Mouse (Mus musculus) ES-E14 (cell line): ENCODE measurements around the gene Hc. TPM values are rescaled to one million over a fixed set of nuclear protein-coding genes. Genes with fewer than 3 reads are reported as not detected.

Source experiments
- DNase-seq: peaks from one replicate; pipeline ENCODE4 v3.0.0-alpha.2; 2013; ENCODE audit warnings: low read depth, low spot score
- H3K27ac ChIP-seq: 2 replicates; pipeline ENCODE4 v1.5.1; 2012; ENCODE audit warnings: low read depth, mild to moderate bottlenecking, low read length, moderate library complexity, mixed read lengths; ENCODE audit not compliant: poor library complexity, insufficient read depth, severe bottlenecking
- H3K36me3 ChIP-seq: 2 replicates; pipeline ENCODE4 v1.6.1; 2012; ENCODE audit warnings: mild to moderate bottlenecking, low read length, moderate library complexity, mixed read lengths; ENCODE audit not compliant: control insufficient read depth, poor library complexity, insufficient read depth, severe bottlenecking
- H3K4me1 ChIP-seq, 2 experiments: fragments of 150-350 bp in 1 of 2; sonication (generic) in 1 of 2; 2 replicates each; pipeline ENCODE4 v1.6.1; 2012; ENCODE audit warnings: low read length in 2 of 2, mild to moderate bottlenecking in 1 of 2, mixed read lengths in 1 of 2; ENCODE audit not compliant: control insufficient read depth in 2 of 2, insufficient read depth in 2 of 2, poor library complexity in 1 of 2
- H3K4me3 ChIP-seq, 2 experiments: fragments of 150-350 bp in 1 of 2; sonication (generic) in 1 of 2; 2 replicates each; pipeline ENCODE4 v1.5.1; 2012; ENCODE audit warnings: low read length in 2 of 2, low read depth in 1 of 2, mild to moderate bottlenecking in 1 of 2, mixed read lengths in 1 of 2; ENCODE audit not compliant: insufficient read depth in 1 of 2, poor library complexity in 1 of 2, severe bottlenecking in 1 of 2
- H3K9ac ChIP-seq: 2 replicates; pipeline ENCODE4 v1.6.1; 2012; ENCODE audit warnings: low read depth, mild to moderate bottlenecking, low read length, mixed read lengths; ENCODE audit not compliant: poor library complexity, insufficient read depth, severe bottlenecking
- H3K9me3 ChIP-seq: fragments of 150-350 bp; sonication (generic); 2 replicates; pipeline ENCODE4 v1.6.1; 2012; ENCODE audit warnings: low read depth, mild to moderate bottlenecking, low read length; ENCODE audit not compliant: control insufficient read depth, insufficient read depth
- CHD2 ChIP-seq: IDR thresholded peaks from 2 replicates; pipeline ENCODE4 v1.6.1; 2014; ENCODE audit warnings: mild to moderate bottlenecking, low read depth, low read length, inconsistent platforms
- HCFC1 ChIP-seq: IDR thresholded peaks from 2 replicates; pipeline ENCODE4 v1.6.1; 2012; ENCODE audit warnings: low read length, inconsistent platforms, borderline replicate concordance; ENCODE audit not compliant: insufficient read depth
- MAFK ChIP-seq: IDR thresholded peaks from 2 replicates; pipeline ENCODE4 v1.6.1; 2014; ENCODE audit warnings: mild to moderate bottlenecking, low read depth, low read length, inconsistent platforms; ENCODE audit not compliant: insufficient read depth
- ZC3H11A ChIP-seq: IDR thresholded peaks from 2 replicates; pipeline ENCODE4 v1.6.1; 2012; ENCODE audit warnings: low read depth, mild to moderate bottlenecking, inconsistent platforms, low read length, borderline replicate concordance
- ZNF384 ChIP-seq: IDR thresholded peaks from 2 replicates; pipeline ENCODE4 v1.6.1; 2012; ENCODE audit warnings: low read depth, low read length, inconsistent platforms
- in situ Hi-C, 2 experiments: fragments of 600-800 bp; cut with MboI; formaldehyde crosslinking; loops; one replicate each; pipeline ENCODE4 v1.15.1; 2025; ENCODE audit warnings: low sequenced_read_pairs in 2 of 2, inconsistent platforms in 1 of 2; ENCODE audit not compliant: unreplicated experiment in 2 of 2
- total RNA-seq: library from RNA; depleted of rRNA; stranded (reverse); fragments of 300-350 nt; gene quantifications from 2 replicates; pipeline ENCODE4 v1.2.3, GENCODE M21; 2012; rRNA removed

Hc gene
- total RNA-seq, 1 experiment = 0.45 TPM

DNA sequence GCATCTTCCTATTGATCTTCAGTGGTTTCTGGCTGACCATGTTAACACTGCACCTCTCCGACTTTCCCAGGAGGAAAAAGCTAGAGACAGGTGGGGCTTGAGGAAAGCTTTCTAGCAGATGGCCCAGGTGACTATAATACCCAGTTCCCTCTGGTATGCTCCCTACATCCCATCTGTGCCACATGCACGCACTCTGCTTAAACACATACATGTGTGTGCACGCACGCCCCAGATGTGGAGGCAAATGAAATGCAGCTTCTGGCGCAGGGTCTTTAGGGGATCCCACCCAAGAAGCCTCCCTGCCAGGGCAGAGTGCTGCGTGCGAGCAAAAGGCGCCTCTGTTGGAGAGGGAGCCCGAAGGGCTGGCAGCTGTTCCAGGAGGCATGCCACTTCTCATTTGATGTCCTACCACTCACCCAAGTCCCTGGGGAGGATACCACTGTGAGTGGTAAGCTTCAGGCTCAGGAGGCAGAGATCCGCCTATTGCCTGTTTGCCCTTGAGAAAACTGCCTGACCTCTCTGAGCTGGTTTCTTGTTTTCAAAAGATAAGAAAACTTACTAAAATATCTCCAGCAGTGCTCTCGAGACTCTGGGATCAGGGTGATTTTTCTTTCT lies 120.1 kb downstream of the Hc start:
- no peaks in the 10 kb centered on the region for H3K36me3 ChIP-seq
- no peak for DNase-seq
- no peaks in the 10 kb centered on the region for H3K9me3 ChIP-seq
- in situ Hi-C loops = no loop called here
- TF ChIP-seq ZNF384 (no peak), CHD2 (no peak), ZC3H11A (no peak), MAFK (no peak), HCFC1 (no peak)
- H3K4me1 ChIP-seq = peaks cover 10 to 43% of the 10 kb centered on the region in 2 experiments
- H3K27ac ChIP-seq = no peak overlapping the region
- no peak overlapping the region for H3K9ac ChIP-seq
- no peak overlapping the region for H3K4me3 ChIP-seq

DNA sequence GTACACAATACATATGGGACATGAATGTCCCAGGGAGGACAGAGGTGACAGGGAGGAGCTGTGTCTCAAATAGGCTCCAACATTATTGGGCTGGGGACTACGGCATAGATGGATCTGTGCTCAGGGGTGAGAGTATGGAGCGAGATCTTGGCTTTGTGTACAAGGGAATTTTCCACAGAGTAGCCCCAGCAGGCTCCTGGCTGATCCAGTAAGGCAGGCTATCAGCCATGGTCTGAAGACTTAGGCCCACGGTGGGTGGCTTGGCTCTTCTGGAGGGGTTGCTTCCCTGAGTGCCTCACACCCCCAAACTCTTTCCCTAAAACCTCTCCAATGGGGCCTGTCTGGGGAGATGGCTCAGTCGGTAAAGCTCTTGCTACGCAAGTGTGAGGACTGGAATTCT lies 121.0 kb downstream of the Hc start:
- DNase-seq = no peak
- H3K4me1 ChIP-seq = peaks cover 7 to 40% of the 10 kb centered on the region in 2 experiments; a peak in 3 of 4 replicates
- H3K9me3 ChIP-seq = no peaks in the 10 kb centered on the region
- no peak overlapping the region for H3K9ac ChIP-seq
- TF ChIP-seq HCFC1 (no peak), MAFK (no peak), ZC3H11A (no peak), CHD2 (no peak), ZNF384 (no peak)
- in situ Hi-C loops = no loop called here
- no peak overlapping the region for H3K4me3 ChIP-seq
- no peaks in the 10 kb centered on the region for H3K36me3 ChIP-seq
- H3K27ac ChIP-seq = no peak overlapping the region

GRCm38 (mm10) chr2:34938269-34939208 lies 122.7 kb downstream of the Hc start:
- TF ChIP-seq HCFC1 = no peak
- TF ChIP-seq CHD2 = no peak
- TF ChIP-seq MAFK = no peak
- no peak for TF ChIP-seq ZC3H11A
- TF ChIP-seq ZNF384 = no peak
- no peak for DNase-seq
- no peaks in the 10 kb centered on the region for H3K36me3 ChIP-seq

DNA sequence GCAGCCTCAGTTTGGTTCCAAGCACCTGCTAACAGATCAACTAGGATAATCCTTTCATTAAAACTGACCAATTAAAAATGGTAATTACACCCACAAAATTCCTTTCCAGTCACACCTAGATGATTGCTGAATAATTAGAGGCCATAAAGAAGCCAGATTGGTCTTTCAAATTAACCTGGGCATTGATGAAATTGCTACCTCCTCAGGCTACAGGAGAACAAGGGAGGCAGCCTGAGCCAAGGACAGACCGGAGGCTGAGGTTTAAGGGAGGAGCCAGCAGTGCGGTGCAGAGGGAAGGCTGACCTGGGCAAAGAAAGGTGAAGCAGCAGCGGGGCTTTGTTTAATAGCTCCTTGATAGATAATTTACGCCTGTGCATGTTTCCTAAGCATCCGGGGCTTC lies 123.8 kb downstream of the Hc start:
- in situ Hi-C loops = no loop called here
- no peaks in the 10 kb centered on the region for H3K36me3 ChIP-seq
- peaks cover 4 to 21% of the 10 kb centered on the region in 2 experiments; a peak in 3 of 4 replicates for H3K4me1 ChIP-seq
- H3K4me3 ChIP-seq = no peak overlapping the region
- H3K27ac ChIP-seq = no peak overlapping the region; the same call in 1 of the 2 replicates
- no peak for DNase-seq
- H3K9me3 ChIP-seq = no peaks in the 10 kb centered on the region
- TF ChIP-seq MAFK (no peak), ZC3H11A (no peak), HCFC1 (no peak), CHD2 (no peak), ZNF384 (no peak)
- no peak overlapping the region for H3K9ac ChIP-seq

More at GRCm38 (mm10) chr2:34938269-34939208, 122.7 kb downstream of the Hc start:
- no peak overlapping the region for H3K9ac ChIP-seq
- H3K4me1 ChIP-seq = peaks cover 6 to 29% of the 10 kb centered on the region in 2 experiments; a peak in 3 of 4 replicates
- no peak overlapping the region for H3K4me3 ChIP-seq
- H3K27ac ChIP-seq = no peak overlapping the region
- H3K9me3 ChIP-seq = no peaks in the 10 kb centered on the region
- in situ Hi-C loops = no loop called here

Other genes starting within 250 kb of the Hc start
- 50.9 and 57.2 TPM in 2 replicates for gene Fbxw2, start 235.1 kb downstream of the Hc start, total RNA-seq
- gene Gm34653, start 228.4 kb downstream of the Hc start, total RNA-seq = 0.53 and 0.62 TPM in 2 replicates
- gene Cutal, start 187.0 kb downstream of the Hc start, total RNA-seq = 0.22 and 0.42 TPM in 2 replicates
- gene Psmd5, start 186.5 kb downstream of the Hc start, total RNA-seq = 42.4 and 50.6 TPM in 2 replicates
- gene Phf19, start 147.4 kb downstream of the Hc start, total RNA-seq = 3.7 and 6.8 TPM in 2 replicates
- gene Traf1, start 99.7 kb downstream of the Hc start, total RNA-seq = 1.2 and 1.3 TPM in 2 replicates
- 0.58 and 1.2 TPM in 2 replicates for gene AI182371, start 40.1 kb upstream of the Hc start, total RNA-seq
- 22.3 and 26.7 TPM in 2 replicates for gene Cntrl, start 48.1 kb upstream of the Hc start, total RNA-seq
- 34.0 and 39.5 TPM in 2 replicates for gene Rab14, start 139.7 kb upstream of the Hc start, total RNA-seq
- gene Gsn, start 194.9 kb upstream of the Hc start, total RNA-seq = 78.2 and 165 TPM in 2 replicates